Mouse (Mus musculus) cerebellum, adult (tissue): ENCODE measurements around the gene Nav3.

ENCODE experiments used
- ATAC-seq: cut with Nextera tagmentation; 2 replicates; pipeline ENCODE4 v1.9.2; 2017; ENCODE audit warnings: mild to moderate bottlenecking, moderate library complexity, mixed read lengths; ENCODE audit not compliant: insufficient number of reproducible peaks, low FRiP score, low TSS enrichment

The Nav3 gene

GRCm38 (mm10) chr10:109929319-109929622 lies 526.7 kb downstream of the Nav3 start:
- ATAC-seq: no peak

DNA sequence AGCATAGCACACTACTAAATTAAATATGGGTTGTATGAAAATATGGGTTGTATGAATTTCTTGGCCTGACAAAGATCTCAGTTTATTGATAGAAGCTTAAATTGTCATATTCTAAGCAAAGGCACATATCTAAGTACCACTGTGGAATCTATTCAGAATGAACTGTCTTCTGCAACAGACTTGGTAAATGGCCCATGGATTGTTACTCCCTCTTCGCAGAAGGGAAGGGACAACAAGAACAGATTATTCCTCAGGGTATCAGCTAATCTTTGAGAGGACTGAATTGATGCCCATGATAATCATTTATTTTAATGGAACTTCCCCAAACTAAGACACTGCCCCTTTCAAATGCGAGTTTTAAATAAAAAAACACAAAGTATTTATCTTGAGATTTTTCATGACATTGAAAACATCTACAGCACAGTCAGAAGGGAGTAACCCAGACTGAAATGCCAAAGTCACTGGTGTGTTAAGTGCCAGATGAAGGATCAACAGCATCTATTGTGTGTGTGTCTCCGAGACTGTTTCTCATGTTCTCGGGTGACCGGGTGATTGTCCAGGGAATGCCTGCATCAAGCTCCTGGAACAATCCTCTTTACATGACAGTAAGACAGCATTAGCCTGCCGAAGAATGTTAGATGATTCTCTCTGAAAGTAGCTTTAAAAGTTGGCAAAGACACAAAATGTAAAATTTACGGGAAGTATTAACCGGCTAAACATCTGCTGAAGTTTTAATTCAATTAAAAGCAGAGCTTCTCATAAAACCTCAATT lies 527.3 kb downstream of the Nav3 start:
- ATAC-seq: no peak

- no peak for ATAC-seq
Measured at GRCm38 (mm10) chr10:109926149-109926548, 529.9 kb downstream of the Nav3 start.

DNA sequence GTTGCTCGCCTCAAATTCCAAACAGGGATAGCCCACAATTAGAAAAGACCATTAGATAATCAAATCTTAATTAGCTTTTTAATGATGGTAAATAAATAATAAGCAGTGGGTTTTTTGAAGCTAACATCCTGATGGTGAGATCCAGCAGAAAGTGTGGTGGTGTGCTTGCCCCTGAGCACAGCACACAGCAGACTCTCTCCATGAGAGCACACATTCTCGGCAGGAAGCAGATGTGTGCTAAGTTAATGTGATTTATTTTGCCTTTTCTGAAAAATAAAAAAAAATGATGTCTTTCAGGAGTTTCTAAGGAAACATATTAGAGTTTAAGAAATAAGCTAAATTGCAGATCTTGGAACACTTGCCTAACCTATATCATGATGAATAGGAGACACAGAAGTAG lies 531.9 kb downstream of the Nav3 start:
- ATAC-seq: no peak

- no peak for ATAC-seq
Measured at GRCm38 (mm10) chr10:109921368-109921767, 534.6 kb downstream of the Nav3 start.

GRCm38 (mm10) chr10:109920607-109921187 lies 535.3 kb downstream of the Nav3 start:
- peak; percentile 89 for ATAC-seq

DNA sequence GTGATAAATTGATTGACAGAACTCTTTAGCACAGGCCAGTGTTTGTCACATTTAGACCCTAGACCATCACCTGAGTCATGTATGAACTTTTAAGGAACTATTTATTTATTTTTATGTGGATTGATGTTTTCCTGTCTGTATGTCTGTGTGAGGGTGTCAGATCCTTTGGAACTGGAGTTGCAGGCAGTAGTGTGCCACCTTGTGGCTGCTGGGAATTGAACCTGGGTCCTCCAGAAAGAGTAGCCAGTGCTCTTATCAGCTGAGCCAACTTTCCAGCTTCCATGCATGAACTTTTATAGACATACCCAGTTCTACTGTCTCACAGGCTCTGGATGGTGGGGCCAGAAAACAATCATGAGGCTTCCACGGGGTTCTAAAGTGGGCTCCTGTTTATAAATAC lies 536.5 kb downstream of the Nav3 start:
- ATAC-seq: no peak

GRCm38 (mm10) chr10:109907206-109907605 lies 548.8 kb downstream of the Nav3 start:
- ATAC-seq: no peak

DNA sequence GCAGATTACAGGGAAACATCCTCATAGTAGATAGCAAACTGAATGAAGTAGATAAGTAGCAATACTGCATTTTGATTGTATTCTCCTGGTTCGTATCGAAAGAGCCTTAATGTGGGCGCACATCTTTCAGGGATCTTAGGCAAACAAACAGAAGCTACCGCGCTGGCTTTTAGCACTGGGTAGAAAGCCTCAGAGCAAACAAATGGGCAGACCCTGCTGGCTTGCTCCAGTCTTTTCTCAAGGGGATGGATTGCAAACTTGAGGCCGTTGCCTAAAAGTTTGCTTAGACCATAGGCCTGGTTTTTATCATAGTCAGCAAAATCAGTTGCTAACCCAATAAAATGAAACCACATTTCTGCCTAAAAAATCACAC lies 549.6 kb downstream of the Nav3 start:
- no peak for ATAC-seq

GRCm38 (mm10) chr10:109905649-109906412 lies 550.2 kb downstream of the Nav3 start:
- ATAC-seq: no peak

- ATAC-seq: no peak
Measured at GRCm38 (mm10) chr10:109904841-109905240, 551.2 kb downstream of the Nav3 start.

DNA sequence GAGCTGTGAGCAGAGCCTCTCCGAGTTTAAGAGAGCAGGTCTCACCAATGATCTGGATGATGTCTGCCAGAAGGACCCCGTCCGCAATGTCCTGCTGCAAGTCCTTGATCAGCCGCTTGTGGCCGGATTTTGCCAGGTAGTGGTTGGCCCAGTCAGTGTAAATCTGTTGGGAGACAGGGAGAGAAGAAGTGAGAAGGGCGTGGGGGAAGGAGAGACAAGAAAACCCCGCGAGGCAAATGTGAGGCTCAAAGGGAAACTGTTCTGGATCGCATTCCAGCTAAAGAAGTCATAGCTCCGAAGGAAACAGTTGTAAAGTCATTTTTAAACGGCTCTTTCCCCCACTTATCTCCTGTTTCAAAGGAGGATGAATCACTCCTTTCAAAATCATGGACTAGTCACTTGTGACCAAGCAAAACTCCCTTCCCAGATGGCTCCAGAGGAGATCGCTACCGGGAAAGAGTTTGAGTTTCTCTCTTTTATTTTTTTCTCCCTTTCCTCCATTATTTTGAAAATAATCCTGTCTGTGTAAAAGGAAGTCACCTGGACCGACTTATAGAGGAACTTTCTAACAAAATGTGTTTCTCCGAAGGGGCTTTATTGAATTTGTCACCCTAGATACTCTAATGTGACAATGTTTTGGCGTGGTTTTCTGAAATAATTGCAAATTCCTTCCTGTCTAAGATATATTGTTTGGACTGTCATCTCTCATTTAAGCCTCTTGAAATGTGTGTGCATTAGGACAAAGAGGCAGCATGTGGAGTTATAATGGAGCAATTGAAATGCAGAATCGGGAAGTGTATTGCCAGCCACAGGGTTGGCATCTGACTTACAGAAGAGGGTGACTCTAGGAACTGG lies 552.1 kb downstream of the Nav3 start:
- peak; percentile 45; the same call in 1 of the 2 replicates for ATAC-seq

GRCm38 (mm10) chr10:109903241-109903640 lies 552.8 kb downstream of the Nav3 start:
- ATAC-seq: no peak

- no peak for ATAC-seq
Measured at GRCm38 (mm10) chr10:109889171-109889475, 566.9 kb downstream of the Nav3 start.

- no peak for ATAC-seq
Measured at GRCm38 (mm10) chr10:109888355-109889170, 567.4 kb downstream of the Nav3 start.

GRCm38 (mm10) chr10:109887160-109887559 lies 568.8 kb downstream of the Nav3 start:
- no peak for ATAC-seq

GRCm38 (mm10) chr10:109876107-109876506 lies 579.9 kb downstream of the Nav3 start:
- ATAC-seq: no peak

DNA sequence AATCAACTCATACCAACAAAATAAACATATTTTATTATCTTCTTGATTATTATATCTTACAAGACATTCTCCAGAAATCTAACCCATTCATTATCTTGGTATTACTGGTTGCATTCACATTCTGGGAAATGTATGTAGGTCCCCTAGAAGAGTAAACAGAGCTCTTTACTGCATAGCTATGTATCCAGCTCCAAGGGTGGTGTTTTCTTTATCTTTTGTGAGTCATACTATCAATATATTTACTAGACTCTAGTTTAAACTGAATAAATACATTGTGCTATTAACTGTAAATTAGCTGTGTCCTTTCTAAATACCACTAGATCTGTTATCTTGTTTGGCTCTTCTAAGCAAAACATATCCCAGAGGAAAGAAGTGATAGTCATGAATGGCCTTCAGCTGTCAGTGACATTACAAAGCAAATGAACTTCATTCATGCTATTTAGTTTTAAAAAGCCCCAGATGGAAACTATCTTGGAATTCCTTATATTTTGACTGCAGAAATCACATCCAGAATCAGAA lies 580.6 kb downstream of the Nav3 start:
- no peak for ATAC-seq

- ATAC-seq: no peak
Measured at GRCm38 (mm10) chr10:109874652-109875311, 581.2 kb downstream of the Nav3 start.
